Mouse (Mus musculus): ENCODE data around the gene Ifna12. TPM values are rescaled to one million over a fixed set of nuclear protein-coding genes. Genes with fewer than 3 reads are reported as not detected.
A peak's percentile ranks its signal among the peaks of the same experiment; 100 is the strongest.
"Not testable (repeated sequence)": the region's sequence is repeated elsewhere in the genome, so short reads cannot be mapped to it uniquely, and the experiment has no call there.

Gene Ifna12
- not detected for polyA plus RNA-seq (2017; shearing (Covaris generic))

DNA sequence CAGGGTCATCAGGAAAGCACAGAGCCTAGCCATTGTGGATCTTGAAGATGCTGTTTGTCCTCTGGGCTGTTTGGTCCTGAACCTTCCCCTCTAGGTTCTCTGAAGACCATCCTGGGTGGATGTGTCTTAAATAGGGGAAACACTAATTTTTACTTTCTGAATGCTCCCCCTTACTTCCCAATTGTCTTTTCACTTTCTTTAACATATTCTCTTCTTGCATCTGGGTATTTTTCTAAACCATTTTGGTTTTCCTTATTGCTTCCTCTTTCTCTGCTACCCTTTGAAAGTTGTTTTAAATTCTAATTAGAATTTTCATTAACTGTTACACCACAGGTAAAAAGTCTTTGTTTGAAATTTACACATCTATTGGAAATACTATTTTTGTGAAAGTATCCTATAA, at the start of gene Ifna12:
Ifna12 (minus strand) TSS at position 101 of the 400 bp plus-strand sequence.
- ATAC-seq: no peak

DNA sequence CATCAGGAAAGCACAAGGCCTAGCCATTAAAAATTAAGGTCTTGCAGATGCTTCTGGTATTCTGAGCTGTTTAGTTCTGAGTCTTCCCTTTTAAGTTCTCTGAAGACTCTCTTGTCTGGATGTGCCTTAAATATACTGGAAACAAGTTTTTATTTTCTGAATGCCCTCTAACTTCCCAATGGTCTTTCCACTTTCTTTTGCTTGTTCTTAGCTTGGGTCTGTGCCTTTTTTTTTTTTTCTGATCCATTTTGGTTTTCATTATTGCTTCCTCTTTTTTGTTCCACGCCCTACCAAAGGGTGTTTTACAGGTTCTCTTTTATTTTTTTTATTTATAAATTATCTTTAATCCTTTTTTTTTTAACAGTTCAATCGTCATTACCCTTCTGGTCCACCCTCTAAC, 41.2 kb upstream of the Ifna12 start, which contains the start of gene Ifna13:
Ifna13 (minus strand) TSS at position 101 of the 400 bp plus-strand sequence.
- no peak for ATAC-seq

DNA sequence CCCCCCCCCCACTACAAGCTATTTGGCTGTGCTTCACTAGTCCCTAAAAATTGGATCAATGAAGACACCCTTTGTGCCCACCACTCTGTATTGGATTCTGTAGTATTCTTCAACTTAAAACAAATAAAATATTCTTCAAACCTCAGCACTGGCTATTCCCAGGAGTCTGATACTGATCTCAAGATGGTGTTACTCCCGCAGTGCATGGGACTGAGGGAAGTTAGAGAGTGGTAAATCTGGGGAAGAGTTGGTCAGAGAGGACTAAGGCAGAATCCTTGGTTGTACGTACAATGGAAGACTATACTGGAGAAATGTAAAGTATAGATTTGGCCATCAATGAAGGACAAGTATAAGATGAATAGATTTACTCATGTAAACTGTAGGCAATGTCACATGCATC, 39.4 kb upstream of the Ifna12 start:
- no peak for ATAC-seq

DNA sequence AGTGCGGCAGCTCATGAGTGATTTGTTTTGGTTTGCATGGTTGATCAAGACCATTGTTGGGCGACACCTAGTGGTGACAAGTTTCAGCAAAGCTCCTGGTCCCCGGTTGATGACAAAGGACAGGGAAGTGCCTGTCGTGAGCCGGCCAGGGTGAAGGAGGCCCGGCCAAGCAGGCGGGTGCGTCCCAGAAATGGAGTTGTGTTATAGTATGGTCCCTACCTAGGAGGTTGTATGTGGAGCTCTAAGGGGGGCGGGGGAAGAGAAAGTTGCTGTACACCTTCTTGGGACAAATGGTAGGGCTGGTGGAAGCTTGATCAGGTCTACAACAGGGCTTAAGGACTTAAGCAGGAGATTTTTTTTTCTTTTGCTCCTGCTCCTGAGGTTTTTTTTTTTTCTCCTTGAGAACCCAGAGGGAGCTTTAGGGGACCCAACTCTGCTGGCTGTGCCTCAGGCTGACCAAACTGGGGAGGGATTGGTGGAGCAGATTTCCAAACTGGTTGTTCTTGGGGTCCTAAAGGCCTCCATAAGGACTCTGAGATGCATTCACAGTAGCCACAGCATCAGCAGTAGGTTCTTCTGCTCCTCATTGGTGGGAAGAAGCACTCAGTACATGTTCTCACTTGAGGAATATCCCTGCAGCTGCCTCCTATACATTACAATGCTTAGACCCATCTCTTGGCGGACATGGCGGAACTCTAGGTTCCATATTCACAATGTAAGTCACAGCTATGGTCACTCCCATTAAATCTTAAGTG, 38.1 kb upstream of the Ifna12 start:
- peak; percentile 93 for ATAC-seq

DNA sequence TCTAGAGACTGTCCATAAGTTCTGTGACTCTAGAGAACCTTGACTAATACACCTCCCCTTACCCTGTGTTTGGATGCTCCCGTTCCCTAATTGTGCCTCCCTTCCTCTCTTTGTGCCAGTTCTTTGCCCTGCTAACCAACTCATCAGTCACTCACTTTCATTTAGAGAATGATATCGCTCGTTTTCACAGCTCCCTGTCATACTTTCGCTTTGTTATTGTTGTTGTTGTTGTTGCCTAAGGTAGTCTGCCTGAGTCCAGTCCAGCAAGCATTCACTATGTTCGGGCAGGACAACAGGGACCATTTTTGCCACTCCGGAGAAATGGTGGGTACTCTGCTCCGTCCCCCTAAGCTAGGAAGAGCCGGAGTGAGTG, 37.5 kb upstream of the Ifna12 start:
- ATAC-seq: peak; percentile 68

DNA sequence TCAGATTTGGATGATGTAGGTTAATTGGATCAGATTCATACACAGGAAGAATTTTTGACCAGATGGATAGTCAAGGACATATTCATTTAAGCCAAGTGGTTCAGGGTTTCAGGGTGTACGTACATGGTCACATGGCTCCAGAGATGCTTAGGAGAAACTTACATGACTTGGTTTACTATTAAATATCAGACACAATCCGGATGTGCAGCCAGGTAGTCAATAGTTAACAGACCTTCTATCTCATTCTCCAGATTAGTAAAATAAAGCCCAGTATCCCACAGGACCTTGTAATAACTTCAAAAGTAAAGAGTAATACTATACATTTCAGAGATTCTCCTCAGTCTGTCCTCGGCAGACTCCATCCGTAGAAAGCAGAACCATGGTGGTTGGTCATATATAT, 31.1 kb upstream of the Ifna12 start, which contains the start of gene C87499:
C87499 (minus strand) TSS at position 101 of the 400 bp plus-strand sequence.
- ATAC-seq: no peak

DNA sequence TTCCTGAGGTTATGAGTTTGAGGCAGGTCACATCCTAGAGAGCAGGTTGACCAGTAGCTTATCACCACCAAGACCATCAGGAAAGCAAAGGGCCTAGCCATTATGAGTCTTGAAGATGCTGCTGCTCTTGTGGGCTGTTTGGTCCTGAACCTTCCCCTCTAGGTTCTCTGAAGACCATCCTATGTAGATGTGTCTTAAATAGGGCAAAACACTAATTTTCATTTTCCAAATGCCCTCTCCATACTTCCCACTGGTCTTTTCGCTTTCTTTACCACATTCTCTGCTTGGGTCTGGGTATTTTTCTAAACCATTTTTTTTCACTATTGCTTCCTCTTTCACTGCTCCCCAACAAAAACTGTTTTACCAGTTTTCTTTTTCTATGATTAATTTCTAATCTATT, 10.9 kb downstream of the Ifna12 start, which contains the start of gene Ifna9:
Ifna9 (minus strand) TSS at position 101 of the 400 bp plus-strand sequence.
- no peak for ATAC-seq

DNA sequence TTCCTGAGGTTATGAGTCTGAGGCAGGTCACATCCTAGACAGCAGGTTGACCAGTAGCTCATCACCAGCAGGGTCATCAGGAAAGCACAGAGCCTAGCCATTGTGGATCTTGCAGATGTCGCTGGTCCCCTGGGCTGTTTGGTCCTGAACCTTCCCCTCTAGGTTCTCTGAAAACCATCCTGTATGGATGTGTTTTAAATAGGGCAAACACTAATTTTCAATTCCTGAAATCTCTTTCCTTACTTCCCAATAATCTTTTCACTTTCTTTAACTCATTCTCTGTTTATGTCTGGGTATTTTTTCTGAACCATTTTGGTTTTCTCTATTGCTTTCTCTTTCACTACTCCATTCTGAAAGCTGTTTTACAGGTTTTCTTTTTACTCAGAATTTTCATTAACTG, 31.5 kb downstream of the Ifna12 start, which contains the start of gene Ifna14:
Ifna14 (minus strand) TSS at position 101 of the 400 bp plus-strand sequence.
- no peak for ATAC-seq

DNA sequence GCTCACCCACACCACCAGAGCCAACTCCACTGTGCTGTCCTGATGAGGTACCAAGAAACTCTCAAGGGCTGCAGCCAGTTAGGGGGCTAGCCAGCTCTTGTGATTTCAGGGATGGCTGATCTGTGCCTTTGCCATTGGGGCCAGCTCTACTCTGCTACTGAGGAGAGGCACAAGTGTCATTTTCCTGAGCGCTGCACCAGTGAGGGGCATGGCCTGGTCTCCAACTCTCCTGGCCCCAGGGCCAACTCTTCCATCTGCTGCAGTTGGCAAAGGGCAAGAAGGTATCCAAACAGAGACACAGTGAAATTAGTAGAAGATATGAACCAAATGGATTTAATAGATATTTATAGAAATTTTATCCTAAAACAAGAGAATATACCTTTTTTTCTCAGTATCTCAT, 41.4 kb downstream of the Ifna12 start:
- ATAC-seq: no peak

DNA sequence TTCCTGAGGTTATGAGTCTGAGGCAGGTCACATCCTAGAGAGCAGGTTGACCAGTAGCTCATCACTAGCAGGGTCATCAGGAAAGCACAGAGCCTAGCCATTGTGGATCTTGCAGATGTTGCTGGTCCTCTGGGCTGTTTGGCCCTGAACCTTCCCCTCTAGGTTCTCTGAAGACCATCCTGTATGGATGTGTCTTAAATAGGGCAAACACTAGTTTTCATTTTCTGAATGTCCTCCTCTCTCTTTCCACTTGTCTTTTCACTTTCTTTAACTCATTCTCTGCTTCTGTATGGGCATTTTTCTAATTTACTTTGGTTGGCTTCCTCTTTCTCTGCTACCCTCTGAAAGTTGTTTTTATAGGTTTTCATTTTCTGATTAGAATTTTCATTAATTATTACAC, 45.0 kb downstream of the Ifna12 start, which contains the start of gene Ifna15:
Ifna15 (minus strand) TSS at position 101 of the 400 bp plus-strand sequence.
- ATAC-seq: not testable (repeated sequence)

Other genes with a start within 250 kb of the Ifna12 start
- gene Hacd4, start 164.4 kb downstream of the Ifna12 start, polyA plus RNA-seq (2017; shearing (Covaris generic)): under 1 TPM; 0.11 to 0.30 TPM
- not detected for gene Ifnb1, start 80.6 kb downstream of the Ifna12 start, polyA plus RNA-seq (2017; shearing (Covaris generic))
- gene Ifna15, start 45.1 kb downstream of the Ifna12 start, polyA plus RNA-seq (2017; shearing (Covaris generic)): not detected
- not detected for gene Ifna14, start 31.6 kb downstream of the Ifna12 start, polyA plus RNA-seq (2017; shearing (Covaris generic))
- gene Ifna9, start 11.0 kb downstream of the Ifna12 start, polyA plus RNA-seq (2017; shearing (Covaris generic)): not detected
- not detected for gene C87499, start 31.0 kb upstream of the Ifna12 start, polyA plus RNA-seq (2017; shearing (Covaris generic))
- under 1 TPM in 1 of 2 experiments, not detected in 1; 0.40 TPM for gene Ifna13, start 41.1 kb upstream of the Ifna12 start, polyA plus RNA-seq (2017; shearing (Covaris generic))
- not detected for gene Ifna16, start 73.5 kb upstream of the Ifna12 start, polyA plus RNA-seq (2017; shearing (Covaris generic))
- not detected for gene Ifna2, start 80.5 kb upstream of the Ifna12 start, polyA plus RNA-seq (2017; shearing (Covaris generic))
- gene Ifnab, start 88.0 kb upstream of the Ifna12 start, polyA plus RNA-seq (2017; shearing (Covaris generic)): not detected
- not detected for gene Gm26566, start 118.4 kb upstream of the Ifna12 start, polyA plus RNA-seq (2017; shearing (Covaris generic))
- 10 to 100 TPM; 27.3 to 43.0 TPM for gene Klhl9, start 119.1 kb upstream of the Ifna12 start, polyA plus RNA-seq (2017; shearing (Covaris generic))
- not detected for gene Gm13271, start 151.5 kb upstream of the Ifna12 start, polyA plus RNA-seq (2017; shearing (Covaris generic))
- gene Gm13283, start 156.7 kb upstream of the Ifna12 start, polyA plus RNA-seq (2017; shearing (Covaris generic)): under 1 TPM in 1 of 2 experiments, not detected in 1; 0.28 TPM
- gene Gm13290, start 170.5 kb upstream of the Ifna12 start, polyA plus RNA-seq (2017; shearing (Covaris generic)): not detected
- gene Gm13289, start 173.5 kb upstream of the Ifna12 start, polyA plus RNA-seq (2017; shearing (Covaris generic)): not detected
- not detected for gene Gm13272, start 176.5 kb upstream of the Ifna12 start, polyA plus RNA-seq (2017; shearing (Covaris generic))
- under 1 TPM in 1 of 2 experiments, not detected in 1; 0.79 TPM for gene Ifnz, start 178.8 kb upstream of the Ifna12 start, polyA plus RNA-seq (2017; shearing (Covaris generic))
- gene Gm13276, start 182.3 kb upstream of the Ifna12 start, polyA plus RNA-seq (2017; shearing (Covaris generic)): not detected
- gene Gm13277, start 185.3 kb upstream of the Ifna12 start, polyA plus RNA-seq (2017; shearing (Covaris generic)): not detected
- not detected for gene Gm13278, start 188.2 kb upstream of the Ifna12 start, polyA plus RNA-seq (2017; shearing (Covaris generic))
- not detected for gene Gm13275, start 191.1 kb upstream of the Ifna12 start, polyA plus RNA-seq (2017; shearing (Covaris generic))
- gene Gm13279, start 194.0 kb upstream of the Ifna12 start, polyA plus RNA-seq (2017; shearing (Covaris generic)): not detected
- not detected for gene Gm13285, start 196.3 kb upstream of the Ifna12 start, polyA plus RNA-seq (2017; shearing (Covaris generic))
- not detected for gene Gm13287, start 199.9 kb upstream of the Ifna12 start, polyA plus RNA-seq (2017; shearing (Covaris generic))
- gene Gm13288, start 202.2 kb upstream of the Ifna12 start, polyA plus RNA-seq (2017; shearing (Covaris generic)): not detected
- gene Ifna7, start 212.9 kb upstream of the Ifna12 start, polyA plus RNA-seq (2017; shearing (Covaris generic)): not detected
- gene Ifna11, start 216.6 kb upstream of the Ifna12 start, polyA plus RNA-seq (2017; shearing (Covaris generic)): not detected
- not detected for gene Ifna6, start 224.0 kb upstream of the Ifna12 start, polyA plus RNA-seq (2017; shearing (Covaris generic))
- not detected for gene Ifna5, start 232.1 kb upstream of the Ifna12 start, polyA plus RNA-seq (2017; shearing (Covaris generic))
- not detected for gene Ifna4, start 238.5 kb upstream of the Ifna12 start, polyA plus RNA-seq (2017; shearing (Covaris generic))
- gene Ifna1, start 246.7 kb upstream of the Ifna12 start, polyA plus RNA-seq (2017; shearing (Covaris generic)): not detected

All from CD4-positive, CD25-positive, alpha-beta regulatory T cell, adult 4 months (primary cell).